Mouse (Mus musculus) thymus, adult 2 months (tissue): ENCODE data around the gene Zkscan14. TPM values are rescaled to one million over a fixed set of nuclear protein-coding genes. Genes with fewer than 3 reads are reported as not detected.
"Not testable (repeated sequence)": the region's sequence is repeated elsewhere in the genome, so short reads cannot be mapped to it uniquely, and the experiment has no call there.

ENCODE experiments used
- DNase-seq: peaks from one replicate; pipeline ENCODE4 v3.0.0; 2021
- H3K27ac ChIP-seq: fragments of 200-500 bp; 2 replicates; pipeline ENCODE4 v1.5.1; 2012; ENCODE audit warnings: low read length, control low read depth; ENCODE audit not compliant: control insufficient read depth, insufficient read depth
- H3K27me3 ChIP-seq: fragments of 200-500 bp; 2 replicates; pipeline ENCODE4 v1.6.1; 2012; ENCODE audit warnings: mild to moderate bottlenecking, low read length, moderate library complexity, mixed read lengths; ENCODE audit not compliant: control insufficient read depth, insufficient read depth
- H3K36me3 ChIP-seq: fragments of 200-500 bp; 2 replicates; pipeline ENCODE4 v1.6.1; 2012; ENCODE audit warnings: mild to moderate bottlenecking, low read length, moderate library complexity; ENCODE audit not compliant: control insufficient read depth, insufficient read depth
- H3K4me1 ChIP-seq: fragments of 200-500 bp; replicated peaks from 2 replicates; pipeline ENCODE4 v1.6.1; 2012; ENCODE audit warnings: low read length; ENCODE audit not compliant: control insufficient read depth, insufficient read depth
- H3K4me3 ChIP-seq: fragments of 200-500 bp; 2 replicates; pipeline ENCODE4 v1.5.1; 2012; ENCODE audit warnings: mild to moderate bottlenecking, low read length, control low read depth, moderate library complexity; ENCODE audit not compliant: control insufficient read depth, insufficient read depth
- CTCF ChIP-seq: fragments of 200-500 bp; IDR thresholded peaks from 2 replicates; pipeline ENCODE4 v1.5.1; 2012; ENCODE audit warnings: mild to moderate bottlenecking, control low read depth, low read length, moderate library complexity, borderline replicate concordance; ENCODE audit not compliant: control insufficient read depth, poor library complexity, insufficient read depth; ENCODE audit errors: extremely low read depth
- POLR2A ChIP-seq: fragments of 200-500 bp; IDR thresholded peaks from 2 replicates; pipeline ENCODE4 v1.6.1; 2012; ENCODE audit warnings: mild to moderate bottlenecking, low read length, control low read depth, moderate library complexity; ENCODE audit not compliant: control insufficient read depth, poor library complexity, insufficient read depth; ENCODE audit errors: extremely low read depth
- WGBS: fragments of 180-500 bp; shearing (Covaris S2); methylation state at CpG from one replicate; pipeline ENCODE4 v1.1.7; 2018; 5-methylcytosine and 5-hydroxymethylcytosine counted together
- polyA plus RNA-seq: library from polyadenylated mRNA; depleted of rRNA; stranded (reverse); fragments of >200 nt; gene quantifications from 2 replicates; pipeline ENCODE4 v1.2.3, GENCODE M21; 2012

Zkscan14 gene
- polyA plus RNA-seq, 1 experiment: 7.6 TPM

- Histone ChIP-seq H3K4me3 (no peak overlapping the region), H3K27ac (no peak overlapping the region), H3K4me1 (no peaks in the 10 kb centered on the region), H3K36me3 (peaks cover 14% of the 10 kb centered on the region), H3K27me3 (no peaks in the 10 kb centered on the region)
- TF ChIP-seq CTCF: no peak
- TF ChIP-seq POLR2A: no peak
- no peak for DNase-seq
- WGBS: 86% methylated on average over 4 of the region's 4 CpGs
Observed at GRCm38 (mm10) chr5:145214679-145215078, 13.0 kb upstream of the Zkscan14 start.

- WGBS: 92% methylated on average over 3 of the region's 3 CpGs
- TF ChIP-seq CTCF (no peak), POLR2A (no peak)
Observed at GRCm38 (mm10) chr5:145213505-145213904, 11.8 kb upstream of the Zkscan14 start.

GRCm38 (mm10) chr5:145212216-145212615 lies 10.5 kb upstream of the Zkscan14 start:
- no peaks in the 10 kb centered on the region for H3K27me3 ChIP-seq

More at GRCm38 (mm10) chr5:145213505-145213904, 11.8 kb upstream of the Zkscan14 start:
- Histone ChIP-seq H3K4me1 (no peaks in the 10 kb centered on the region), H3K36me3 (peaks cover 7% of the 10 kb centered on the region), H3K27ac (no peak overlapping the region), H3K27me3 (no peaks in the 10 kb centered on the region), H3K4me3 (no peak overlapping the region)
- no peak for DNase-seq

GRCm38 (mm10) chr5:145211340-145211739 lies 9.7 kb upstream of the Zkscan14 start:
- no peak for DNase-seq
- TF ChIP-seq POLR2A: no peak
- TF ChIP-seq CTCF: no peak
- H3K27me3 ChIP-seq: no peaks in the 10 kb centered on the region
- H3K4me1 ChIP-seq: no peaks in the 10 kb centered on the region
- WGBS: 97% methylated on average over 4 of the region's 4 CpGs
- H3K36me3 ChIP-seq: no peaks in the 10 kb centered on the region; the same call in none of the 2 replicates
- H3K27ac ChIP-seq: no peak overlapping the region
- no peak overlapping the region for H3K4me3 ChIP-seq

More at GRCm38 (mm10) chr5:145212216-145212615, 10.5 kb upstream of the Zkscan14 start:
- H3K27ac ChIP-seq: no peak overlapping the region
- DNase-seq: no peak
- 98% methylated on average over 4 of the region's 4 CpGs for WGBS
- no peak overlapping the region for H3K4me3 ChIP-seq
- H3K4me1 ChIP-seq: no peaks in the 10 kb centered on the region
- no peak for TF ChIP-seq POLR2A
- no peak for TF ChIP-seq CTCF
- no peaks in the 10 kb centered on the region; the same call in none of the 2 replicates for H3K36me3 ChIP-seq

- not testable (repeated sequence) for H3K36me3 ChIP-seq, H3K27ac ChIP-seq, H3K27me3 ChIP-seq, H3K4me3 ChIP-seq, DNase-seq
- peaks cover 11% of the 10 kb centered on the region for H3K4me1 ChIP-seq
- WGBS: 94% methylated on average over 11 of the region's 11 CpGs
Observed at GRCm38 (mm10) chr5:145208391-145208790, 6.7 kb upstream of the Zkscan14 start.

GRCm38 (mm10) chr5:145207954-145208353 lies 6.3 kb upstream of the Zkscan14 start:
- Histone ChIP-seq H3K27me3 (no peaks in the 10 kb centered on the region), H3K27ac (no peak overlapping the region), H3K36me3 (no peaks in the 10 kb centered on the region; the same call in none of the 2 replicates), H3K4me1 (peaks cover 14% of the 10 kb centered on the region), H3K4me3 (no peak overlapping the region)
- WGBS: 97% methylated on average over 6 of the region's 6 CpGs
- DNase-seq: no peak
- TF ChIP-seq POLR2A (no peak), CTCF (no peak)

- peaks cover 14% of the 10 kb centered on the region for H3K4me1 ChIP-seq
- H3K4me3 ChIP-seq: no peak overlapping the region
- H3K27ac ChIP-seq: no peak overlapping the region
- H3K36me3 ChIP-seq: no peaks in the 10 kb centered on the region; the same call in none of the 2 replicates
- no peaks in the 10 kb centered on the region for H3K27me3 ChIP-seq
- no peak for DNase-seq
- no peak for TF ChIP-seq POLR2A
- TF ChIP-seq CTCF: no peak
- WGBS: 97% methylated on average over 6 of the region's 6 CpGs
Observed at GRCm38 (mm10) chr5:145207385-145207784, 5.7 kb upstream of the Zkscan14 start.

- DNase-seq: no peak
- Histone ChIP-seq H3K27ac (no peak overlapping the region), H3K36me3 (no peaks in the 10 kb centered on the region), H3K4me1 (peaks cover 14% of the 10 kb centered on the region), H3K4me3 (peak overlapping the region; percentile 17; the same call in 1 of the 2 replicates), H3K27me3 (no peaks in the 10 kb centered on the region)
- WGBS: 21% methylated on average over 9 of the region's 9 CpGs
- no peak for TF ChIP-seq POLR2A
- TF ChIP-seq CTCF: no peak
Observed at GRCm38 (mm10) chr5:145205041-145205440, 3.4 kb upstream of the Zkscan14 start.
